Mouse (Mus musculus) mouse embryonic stem cell (cell line): ENCODE data around the gene Phf7.

ENCODE experiments used
- in situ Hi-C, 2 experiments: fragments of 300-500 bp; cut with MboI; formaldehyde crosslinking; loops; 1 replicate in 1 of 2; 3 replicates in 1 of 2; pipeline ENCODE4 v1.14.3; 2019 to 2020; ENCODE audit warnings: low sequenced_read_pairs in 2 of 2, low pct_unique_long_range_greater_than_20kb in 1 of 2, mixed read lengths in 1 of 2; ENCODE audit not compliant: unreplicated experiment in 1 of 2

Phf7 gene

GRCm38 (mm10) chr14:31251084-31251604 is at the start of gene Phf7, which contains the start of gene Bap1:
TSS of gene Phf7 (minus strand) at chr14:31251317.
TSS of gene Bap1 (plus strand) at chr14:31251450.
- in situ Hi-C loops = no loop called here

- in situ Hi-C loops = no loop called here
Observed at GRCm38 (mm10) chr14:31285728-31286127, 34.6 kb upstream of the Phf7 start.

GRCm38 (mm10) chr14:31272164-31272563 is 21.0 kb upstream of the Phf7 start:
- in situ Hi-C loops = no loop called here

GRCm38 (mm10) chr14:31271121-31271520 is 20.0 kb upstream of the Phf7 start:
- in situ Hi-C loops = no loop called here

GRCm38 (mm10) chr14:31269456-31270100 is 18.5 kb upstream of the Phf7 start:
- in situ Hi-C loops = no loop called here

GRCm38 (mm10) chr14:31268301-31269001 is 17.3 kb upstream of the Phf7 start:
- in situ Hi-C loops = no loop called here

GRCm38 (mm10) chr14:31267649-31268048 is 16.5 kb upstream of the Phf7 start:
- in situ Hi-C loops = no loop called here

- in situ Hi-C loops = no loop called here
Observed at GRCm38 (mm10) chr14:31260932-31261331, 9.8 kb upstream of the Phf7 start.

- in situ Hi-C loops = no loop called here
Observed at GRCm38 (mm10) chr14:31260374-31260773, 9.3 kb upstream of the Phf7 start.

- in situ Hi-C loops = no loop called here
Observed at GRCm38 (mm10) chr14:31258476-31259050, 7.4 kb upstream of the Phf7 start.

GRCm38 (mm10) chr14:31252091-31252490 is 974 bp upstream of the Phf7 start:
- in situ Hi-C loops = no loop called here

GRCm38 (mm10) chr14:31251626-31252025 is 509 bp upstream of the Phf7 start:
- in situ Hi-C loops = no loop called here

- in situ Hi-C loops = no loop called here
Observed at GRCm38 (mm10) chr14:31250222-31251083, 664 bp downstream of the Phf7 start.

- in situ Hi-C loops = no loop called here
Observed at GRCm38 (mm10) chr14:31248396-31248795, 2.7 kb downstream of the Phf7 start.

- in situ Hi-C loops = no loop called here
Observed at GRCm38 (mm10) chr14:31245946-31246345, 5.2 kb downstream of the Phf7 start.

- in situ Hi-C loops = no loop called here
Observed at GRCm38 (mm10) chr14:31244777-31245176, 6.3 kb downstream of the Phf7 start.

GRCm38 (mm10) chr14:31240528-31240927 is 10.6 kb downstream of the Phf7 start:
- in situ Hi-C loops = no loop called here

- in situ Hi-C loops = no loop called here
Observed at GRCm38 (mm10) chr14:31237101-31237882, 13.8 kb downstream of the Phf7 start.
